Mouse (Mus musculus) forebrain, embryonic 13.5 days (tissue): ENCODE measurements around the gene Gm45234. TPM values are rescaled to one million over a fixed set of nuclear protein-coding genes. Genes with fewer than 3 reads are reported as not detected.

Experiments
- ATAC-seq: fragments of 200-750 bp; cut with Nextera tagmentation; 2 replicates; pipeline ENCODE4 v1.8.0; 2017
- H3K27ac ChIP-seq: fragments of 300-500 bp; sonication (generic); 2 replicates; pipeline ENCODE4 v1.5.1; 2015; ENCODE audit warnings: inconsistent platforms, mild to moderate bottlenecking, moderate library complexity
- H3K27me3 ChIP-seq: fragments of 300-500 bp; sonication (generic); 2 replicates; pipeline ENCODE4 v1.6.1; 2015; ENCODE audit warnings: mild to moderate bottlenecking, inconsistent platforms
- H3K36me3 ChIP-seq: fragments of 300-500 bp; sonication (generic); 2 replicates; pipeline ENCODE4 v1.6.1; 2015; ENCODE audit warnings: mild to moderate bottlenecking, inconsistent platforms; ENCODE audit not compliant: poor library complexity, severe bottlenecking
- H3K4me1 ChIP-seq: fragments of 300-500 bp; sonication (generic); 2 replicates; pipeline ENCODE4 v1.6.1; 2015; ENCODE audit warnings: inconsistent platforms
- H3K4me2 ChIP-seq: fragments of 300-500 bp; sonication (generic); 2 replicates; pipeline ENCODE4 v1.6.1; 2015; ENCODE audit warnings: inconsistent platforms, mild to moderate bottlenecking, moderate library complexity
- H3K4me3 ChIP-seq: fragments of 300-500 bp; sonication (generic); 2 replicates; pipeline ENCODE4 v1.5.1; 2015; ENCODE audit warnings: mild to moderate bottlenecking, inconsistent platforms
- H3K9ac ChIP-seq: fragments of 300-500 bp; sonication (generic); 2 replicates; pipeline ENCODE4 v1.6.1; 2015; ENCODE audit warnings: mild to moderate bottlenecking, inconsistent platforms
- H3K9me3 ChIP-seq: fragments of 300-500 bp; sonication (generic); replicated peaks from 2 replicates; pipeline ENCODE4 v1.6.1; 2016; ENCODE audit warnings: inconsistent platforms
- WGBS: fragments of 180-500 bp; shearing (Covaris S2); methylation state at CpG from one replicate; pipeline ENCODE4 v1.1.7; 2015; 5-methylcytosine and 5-hydroxymethylcytosine counted together
- polyA plus RNA-seq: library from polyadenylated mRNA; unstranded; fragments of >200 nt; fragmentation: Nextera tagmentation; extraction: Ambion mirVana; gene quantifications from 2 replicates; pipeline ENCODE4 v1.2.1, GENCODE M21; 2015

Gm45234 gene
- polyA plus RNA-seq, 1 experiment from 2014 or later: not detected

- peak overlapping the region; percentile 95 for H3K4me2 ChIP-seq
- H3K9me3 ChIP-seq: no peaks in the 10 kb centered on the region
- H3K9ac ChIP-seq: peak overlapping the region; percentile 84
- peaks cover 68% of the 10 kb centered on the region for H3K36me3 ChIP-seq
- H3K4me1 ChIP-seq: peaks cover 33% of the 10 kb centered on the region
- under 1% methylated on average over 84 of the region's 85 CpGs for WGBS
- no peaks in the 10 kb centered on the region for H3K27me3 ChIP-seq
- peak; percentile 85 for ATAC-seq
- peak overlapping the region; percentile 90 for H3K27ac ChIP-seq
- H3K4me3 ChIP-seq: peak overlapping the region; percentile 54
Measured at GRCm38 (mm10) chr6:124745490-124746295, 10.1 kb downstream of the Gm45234 start.

- no peaks in the 10 kb centered on the region for H3K9me3 ChIP-seq
- 72% methylated on average over 26 of the region's 26 CpGs for WGBS
- H3K27ac ChIP-seq: peak overlapping the region; percentile 90
- peaks cover 62% of the 10 kb centered on the region for H3K36me3 ChIP-seq
- H3K4me1 ChIP-seq: peaks cover 37% of the 10 kb centered on the region
- H3K9ac ChIP-seq: no peak overlapping the region
- no peaks in the 10 kb centered on the region for H3K27me3 ChIP-seq
- H3K4me3 ChIP-seq: peak overlapping the region; percentile 54
- H3K4me2 ChIP-seq: peak overlapping the region; percentile 95
- no peak for ATAC-seq
Measured at GRCm38 (mm10) chr6:124744755-124745321, 11.0 kb downstream of the Gm45234 start.

GRCm38 (mm10) chr6:124743647-124744046, 12.2 kb downstream of the Gm45234 start:
- 91% methylated on average over 8 of the region's 8 CpGs for WGBS
- Histone ChIP-seq H3K27me3 (no peaks in the 10 kb centered on the region), H3K4me1 (peaks cover 49% of the 10 kb centered on the region), H3K36me3 (peaks cover 56% of the 10 kb centered on the region), H3K4me3 (no peak overlapping the region), H3K4me2 (no peak overlapping the region), H3K9me3 (no peaks in the 10 kb centered on the region), H3K27ac (no peak overlapping the region; the same call in 1 of the 2 replicates), H3K9ac (no peak overlapping the region)
- ATAC-seq: no peak

- Histone ChIP-seq H3K27me3 (no peaks in the 10 kb centered on the region), H3K4me3 (no peak overlapping the region), H3K36me3 (peaks cover 52% of the 10 kb centered on the region), H3K4me1 (peaks cover 53% of the 10 kb centered on the region), H3K9ac (no peak overlapping the region), H3K4me2 (no peak overlapping the region), H3K27ac (no peak overlapping the region), H3K9me3 (no peaks in the 10 kb centered on the region)
- WGBS: 91% methylated on average over 15 of the region's 15 CpGs
- ATAC-seq: no peak
Measured at GRCm38 (mm10) chr6:124742839-124743514, 12.8 kb downstream of the Gm45234 start.

GRCm38 (mm10) chr6:124741842-124742241, 14.0 kb downstream of the Gm45234 start:
- Histone ChIP-seq H3K4me3 (peak overlapping the region; percentile 67), H3K9ac (peak overlapping the region; percentile 95), H3K9me3 (no peaks in the 10 kb centered on the region), H3K36me3 (peaks cover 41% of the 10 kb centered on the region), H3K27ac (peak overlapping the region; percentile 100), H3K4me1 (peaks cover 48% of the 10 kb centered on the region), H3K4me2 (peak overlapping the region; percentile 78), H3K27me3 (no peaks in the 10 kb centered on the region)
- 65% methylated on average over 3 of the region's 3 CpGs for WGBS
- ATAC-seq: no peak

- Histone ChIP-seq H3K27me3 (no peaks in the 10 kb centered on the region), H3K36me3 (peaks cover 38% of the 10 kb centered on the region), H3K27ac (peak within 1 kb of the TSS; percentile 100), H3K4me3 (peak within 1 kb of the TSS; percentile 67), H3K9me3 (no peaks in the 10 kb centered on the region), H3K4me1 (peaks cover 41% of the 10 kb centered on the region), H3K9ac (peak within 1 kb of the TSS; percentile 95), H3K4me2 (peak within 1 kb of the TSS; percentile 78)
- ATAC-seq: peak; percentile 85
- WGBS: under 1% methylated on average over 41 of the region's 41 CpGs
Measured at GRCm38 (mm10) chr6:124740888-124741761, 14.7 kb downstream of the Gm45234 start, which contains the start of gene Grcc10. Gene Grcc10, minus strand, starts transcription at chr6:124741374.

- Histone ChIP-seq H3K4me2 (peak overlapping the region; percentile 78), H3K4me3 (peak overlapping the region; percentile 67), H3K9ac (peak overlapping the region; percentile 95), H3K9me3 (no peaks in the 10 kb centered on the region), H3K27me3 (no peaks in the 10 kb centered on the region), H3K27ac (peak overlapping the region; percentile 100), H3K4me1 (peaks cover 37% of the 10 kb centered on the region), H3K36me3 (peaks cover 38% of the 10 kb centered on the region)
- WGBS: under 1% methylated on average over 28 of the region's 29 CpGs
- ATAC-seq: peak; percentile 29
Measured at GRCm38 (mm10) chr6:124740211-124740887, 15.5 kb downstream of the Gm45234 start.

- no peak for ATAC-seq
- H3K27me3 ChIP-seq: no peaks in the 10 kb centered on the region
- peak overlapping the region; percentile 45; the same call in 1 of the 2 replicates for H3K9ac ChIP-seq
- H3K9me3 ChIP-seq: no peaks in the 10 kb centered on the region
- H3K4me3 ChIP-seq: 0 out of 2 replicates have a peak overlapping the region, but pooled peaks have one; percentile 67
- peak overlapping the region; percentile 100 for H3K27ac ChIP-seq
- peak overlapping the region; percentile 78 for H3K4me2 ChIP-seq
- H3K36me3 ChIP-seq: peaks cover 29% of the 10 kb centered on the region
- WGBS: 87% methylated on average over 10 of the region's 10 CpGs
- peaks cover 34% of the 10 kb centered on the region for H3K4me1 ChIP-seq
Measured at GRCm38 (mm10) chr6:124739231-124739796, 16.5 kb downstream of the Gm45234 start.

GRCm38 (mm10) chr6:124738511-124739023, 17.3 kb downstream of the Gm45234 start, which contains the start of gene Ptpn6:
Gene Ptpn6, minus strand, starts transcription at chr6:124738714.
- WGBS: 29% methylated on average over 15 of the region's 15 CpGs
- H3K9ac ChIP-seq: peak within 1 kb of the TSS; percentile 14; the same call in 1 of the 2 replicates
- peak within 1 kb of the TSS; percentile 78 for H3K4me2 ChIP-seq
- ATAC-seq: no peak
- H3K27ac ChIP-seq: peak within 1 kb of the TSS; percentile 100; the same call in 1 of the 2 replicates
- no peaks in the 10 kb centered on the region for H3K27me3 ChIP-seq
- H3K4me3 ChIP-seq: 0 out of 2 replicates have a peak within 1 kb of the TSS, but pooled peaks have one; percentile 67
- H3K9me3 ChIP-seq: no peaks in the 10 kb centered on the region
- peaks cover 34% of the 10 kb centered on the region for H3K4me1 ChIP-seq
- H3K36me3 ChIP-seq: peaks cover 22% of the 10 kb centered on the region

- no peaks in the 10 kb centered on the region for H3K9me3 ChIP-seq
- 0 out of 2 replicates have a peak, but pooled peaks cover 9% of the 10 kb centered on the region for H3K36me3 ChIP-seq
- no peak overlapping the region for H3K4me2 ChIP-seq
- H3K27ac ChIP-seq: no peak overlapping the region
- no peak overlapping the region for H3K9ac ChIP-seq
- no peak for ATAC-seq
- no peak overlapping the region for H3K4me3 ChIP-seq
- WGBS: 92% methylated on average over 11 of the region's 11 CpGs
- H3K27me3 ChIP-seq: no peaks in the 10 kb centered on the region
- peaks cover 26% of the 10 kb centered on the region for H3K4me1 ChIP-seq
Measured at GRCm38 (mm10) chr6:124737040-124737439, 18.8 kb downstream of the Gm45234 start.
